Mouse (Mus musculus) heart, embryonic 16.5 days (tissue): ENCODE results near the gene Mien1. TPM values are rescaled to one million over a fixed set of nuclear protein-coding genes. Genes with fewer than 3 reads are reported as not detected.

ENCODE experiments used
- ATAC-seq: fragments of 200-750 bp; cut with Nextera tagmentation; replicated peaks from 2 replicates; pipeline ENCODE4 v1.8.0; 2017; ENCODE audit warnings: moderate number of reproducible peaks; ENCODE audit not compliant: insufficient read depth, low FRiP score; ENCODE audit errors: extremely low read depth
- H3K27ac ChIP-seq: fragments of 300-500 bp; sonication (generic); 2 replicates; pipeline ENCODE4 v1.5.1; 2014; ENCODE audit warnings: mild to moderate bottlenecking, low read length, control low read depth, moderate library complexity
- H3K27me3 ChIP-seq: fragments of 300-500 bp; sonication (generic); 2 replicates; pipeline ENCODE4 v1.6.1; 2014; ENCODE audit warnings: low read length, mixed read lengths; ENCODE audit not compliant: control insufficient read depth, insufficient read depth
- H3K36me3 ChIP-seq: fragments of 300-500 bp; sonication (generic); 2 replicates; pipeline ENCODE4 v1.6.1; 2014; ENCODE audit not compliant: control insufficient read depth, insufficient read depth
- H3K4me1 ChIP-seq: fragments of 300-500 bp; sonication (generic); 2 replicates; pipeline ENCODE4 v1.6.1; 2014; ENCODE audit warnings: low read length, mixed read lengths; ENCODE audit not compliant: control insufficient read depth, insufficient read depth
- H3K4me2 ChIP-seq: fragments of 300-500 bp; sonication (generic); 2 replicates; pipeline ENCODE4 v1.6.1; 2014; ENCODE audit warnings: low read depth, mild to moderate bottlenecking, control low read depth, low read length
- H3K4me3 ChIP-seq: fragments of 300-500 bp; sonication (generic); 2 replicates; pipeline ENCODE4 v1.5.1; 2014; ENCODE audit warnings: mild to moderate bottlenecking, control low read depth, low read length
- H3K9ac ChIP-seq: fragments of 300-500 bp; sonication (generic); 2 replicates; pipeline ENCODE4 v1.6.1; 2014; ENCODE audit warnings: low read length, control low read depth
- H3K9me3 ChIP-seq: fragments of 300-500 bp; sonication (generic); replicated peaks from 2 replicates; pipeline ENCODE4 v1.6.1; 2016; ENCODE audit warnings: low read length; ENCODE audit not compliant: control insufficient read depth
- WGBS: fragments of 180-500 bp; shearing (Covaris S2); extraction: QIAGEN DNeasy Blood & Tissue Kit; methylation state at CpG from one replicate; pipeline ENCODE4 v1.1.7; 2014; 5-methylcytosine and 5-hydroxymethylcytosine counted together
- polyA plus RNA-seq: library from polyadenylated mRNA; unstranded; fragments of >200 nt; fragmentation: Nextera tagmentation; extraction: Ambion mirVana; gene quantifications from 2 replicates; pipeline ENCODE4 v1.2.1, GENCODE M21; 2015

Gene Mien1
- polyA plus RNA-seq, 1 experiment from 2014 or later = 100 TPM

DNA sequence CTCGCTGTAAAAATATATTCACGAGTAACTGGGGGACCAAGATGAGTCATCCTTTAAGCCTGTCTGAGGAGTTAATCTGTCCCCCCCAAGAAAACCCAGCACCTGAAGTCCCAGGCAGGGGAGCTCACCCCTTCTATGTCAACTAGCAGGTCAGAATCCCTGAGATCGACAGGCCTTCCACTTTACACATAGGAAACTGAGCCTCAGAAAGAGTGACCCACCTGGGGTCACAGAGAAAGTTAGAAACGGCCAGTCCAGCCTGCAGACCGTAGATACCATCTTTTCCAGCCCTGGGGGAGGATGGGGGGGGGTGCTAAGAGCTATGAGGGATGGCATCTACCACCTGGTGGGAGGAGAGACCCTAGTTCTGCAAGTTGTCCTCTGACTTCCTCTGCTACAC is 17.8 kb upstream of the Mien1 start:
- Histone ChIP-seq H3K4me2 (no peak overlapping the region), H3K4me3 (no peak overlapping the region), H3K4me1 (peaks cover 2% of the 10 kb centered on the region), H3K36me3 (no peaks in the 10 kb centered on the region), H3K27ac (no peak overlapping the region), H3K27me3 (peaks cover 16% of the 10 kb centered on the region), H3K9ac (no peak overlapping the region), H3K9me3 (no peaks in the 10 kb centered on the region)
- no peak for ATAC-seq
- WGBS = 66% methylated on average over 5 of the region's 5 CpGs

DNA sequence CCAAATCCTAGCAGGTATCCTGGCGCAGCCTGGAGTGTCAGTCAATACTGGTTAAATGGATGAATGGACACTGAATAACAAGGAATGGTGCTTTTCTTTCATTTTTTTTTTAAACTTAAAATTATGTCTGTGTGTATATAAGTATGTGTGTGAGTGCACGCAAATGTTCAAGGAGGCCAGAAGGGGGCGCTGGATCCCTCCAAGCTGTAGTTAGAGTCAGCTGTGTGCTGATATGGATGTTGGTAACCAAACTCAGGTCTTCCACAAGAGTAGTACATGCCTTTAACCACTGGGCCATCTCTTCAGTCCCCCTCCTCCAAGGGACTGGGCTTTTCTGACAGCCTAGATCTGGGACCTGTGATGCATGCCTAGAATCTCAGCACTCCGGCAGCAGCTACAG is 16.7 kb upstream of the Mien1 start:
- peaks cover 4% of the 10 kb centered on the region for H3K4me1 ChIP-seq
- no peak overlapping the region for H3K27ac ChIP-seq
- H3K4me2 ChIP-seq = no peak overlapping the region
- H3K4me3 ChIP-seq = no peak overlapping the region
- WGBS = 87% methylated on average over 4 of the region's 4 CpGs
- no peak overlapping the region for H3K9ac ChIP-seq
- peaks cover 15% of the 10 kb centered on the region for H3K27me3 ChIP-seq
- H3K9me3 ChIP-seq = no peaks in the 10 kb centered on the region
- no peak for ATAC-seq
- no peaks in the 10 kb centered on the region for H3K36me3 ChIP-seq

DNA sequence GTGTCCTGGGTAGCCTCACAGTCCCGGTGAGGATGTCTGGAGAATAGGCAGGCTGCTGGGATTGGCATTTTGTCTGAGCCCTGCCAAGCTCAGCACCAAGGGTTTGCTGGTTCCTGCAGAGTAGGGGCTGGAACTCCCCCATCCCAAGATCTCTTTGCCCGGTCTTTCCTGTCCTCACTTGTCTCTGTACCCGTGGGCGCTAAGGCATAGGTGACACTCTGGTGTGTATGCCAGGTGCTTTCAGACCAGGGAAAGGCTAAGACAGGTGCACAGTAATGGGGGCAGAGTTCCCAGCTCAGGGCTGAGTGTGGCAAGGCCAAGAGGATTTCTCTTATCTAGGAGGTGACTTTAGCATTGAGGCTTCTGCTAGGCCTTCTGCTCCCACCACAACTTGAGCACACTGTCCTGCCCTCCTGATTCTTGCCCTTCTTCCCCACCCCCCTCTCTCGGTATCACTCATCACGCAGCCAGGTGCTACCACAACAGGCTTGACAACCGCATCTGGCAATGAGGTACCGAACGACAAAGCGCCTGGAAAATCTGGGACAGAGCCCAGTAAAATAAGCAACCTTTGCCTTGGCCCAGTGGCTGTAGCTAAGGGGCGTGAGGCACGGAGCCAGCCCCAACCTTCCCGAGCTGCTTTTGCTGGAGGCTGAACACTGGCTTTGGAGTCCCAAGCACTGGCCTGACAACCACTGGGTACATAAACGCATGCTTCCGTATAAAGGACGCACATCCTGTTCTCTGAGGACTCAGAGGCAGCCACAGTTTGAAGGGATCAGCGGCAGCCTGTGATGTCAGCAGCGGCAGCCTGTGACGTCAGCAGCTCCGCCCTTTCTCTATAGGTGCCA is 11.4 kb upstream of the Mien1 start:
- Histone ChIP-seq H3K36me3 (no peaks in the 10 kb centered on the region), H3K9ac (no peak overlapping the region), H3K9me3 (no peaks in the 10 kb centered on the region), H3K4me3 (no peak overlapping the region), H3K27ac (no peak overlapping the region), H3K4me1 (peaks cover 18% of the 10 kb centered on the region), H3K4me2 (no peak overlapping the region), H3K27me3 (peaks cover 5% of the 10 kb centered on the region)
- no peak for ATAC-seq
- WGBS = 64% methylated on average over 20 of the region's 20 CpGs

DNA sequence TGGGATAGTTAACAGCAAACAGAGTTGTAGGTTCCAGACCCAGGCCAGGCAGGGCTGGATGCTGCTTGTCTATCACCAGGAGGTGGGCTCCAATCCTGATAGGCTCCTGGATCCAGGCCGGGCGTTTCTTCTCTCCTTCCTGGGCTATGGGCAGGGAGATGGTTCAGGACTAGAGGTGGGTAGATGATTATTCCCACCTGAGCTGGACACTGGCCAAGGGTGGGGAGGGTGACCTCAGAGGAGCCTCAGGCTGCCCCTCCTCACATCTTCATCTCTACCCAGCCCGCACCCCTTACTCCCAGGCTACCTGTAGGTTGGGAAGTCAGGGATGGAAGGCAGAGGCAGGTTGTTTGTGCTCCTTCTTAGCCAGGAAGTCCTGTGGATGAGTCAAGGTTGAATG is 10.6 kb upstream of the Mien1 start:
- H3K4me3 ChIP-seq = no peak overlapping the region
- no peak overlapping the region for H3K9ac ChIP-seq
- H3K27me3 ChIP-seq = peaks cover 5% of the 10 kb centered on the region
- ATAC-seq = no peak
- no peaks in the 10 kb centered on the region for H3K9me3 ChIP-seq
- peaks cover 18% of the 10 kb centered on the region for H3K4me1 ChIP-seq
- no peak overlapping the region for H3K4me2 ChIP-seq
- no peak overlapping the region for H3K27ac ChIP-seq
- H3K36me3 ChIP-seq = no peaks in the 10 kb centered on the region
- 78% methylated on average over 3 of the region's 3 CpGs for WGBS

DNA sequence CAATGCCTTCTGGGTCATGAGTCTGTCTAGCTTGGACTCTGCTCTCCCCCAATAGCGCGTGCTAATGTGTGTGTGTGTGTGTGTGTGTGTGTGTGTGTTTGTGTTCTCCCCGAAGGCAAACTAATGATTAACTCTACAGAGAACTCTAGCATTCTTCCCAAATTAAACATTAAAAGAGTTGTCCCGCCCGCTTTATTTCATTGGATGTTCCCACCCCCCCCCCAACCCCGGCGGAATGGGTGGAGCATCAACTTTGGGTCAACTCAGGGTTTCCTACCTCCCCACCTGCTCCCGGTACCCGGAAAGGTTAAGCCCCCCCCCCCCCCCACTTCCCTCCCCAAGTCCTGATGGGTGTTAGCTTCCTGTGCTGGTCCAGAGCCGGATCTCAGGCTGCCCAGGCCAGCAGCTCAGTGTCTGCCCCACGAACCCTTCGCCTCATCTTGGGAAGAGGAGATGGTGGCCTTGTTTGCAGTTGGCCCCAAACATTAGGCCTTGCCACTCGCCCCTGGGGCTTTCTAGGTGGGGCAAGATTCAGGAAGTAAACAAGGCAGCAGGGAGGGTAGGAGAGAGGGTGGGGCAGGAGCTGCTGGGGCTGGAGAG is 9.5 kb upstream of the Mien1 start:
- peaks cover 18% of the 10 kb centered on the region for H3K4me1 ChIP-seq
- 48% methylated on average over 13 of the region's 13 CpGs for WGBS
- H3K27me3 ChIP-seq = peaks cover 5% of the 10 kb centered on the region
- no peak overlapping the region for H3K4me3 ChIP-seq
- H3K9ac ChIP-seq = no peak overlapping the region
- no peak overlapping the region for H3K4me2 ChIP-seq
- no peak overlapping the region for H3K27ac ChIP-seq
- no peaks in the 10 kb centered on the region for H3K9me3 ChIP-seq
- ATAC-seq = no peak
- H3K36me3 ChIP-seq = no peaks in the 10 kb centered on the region

DNA sequence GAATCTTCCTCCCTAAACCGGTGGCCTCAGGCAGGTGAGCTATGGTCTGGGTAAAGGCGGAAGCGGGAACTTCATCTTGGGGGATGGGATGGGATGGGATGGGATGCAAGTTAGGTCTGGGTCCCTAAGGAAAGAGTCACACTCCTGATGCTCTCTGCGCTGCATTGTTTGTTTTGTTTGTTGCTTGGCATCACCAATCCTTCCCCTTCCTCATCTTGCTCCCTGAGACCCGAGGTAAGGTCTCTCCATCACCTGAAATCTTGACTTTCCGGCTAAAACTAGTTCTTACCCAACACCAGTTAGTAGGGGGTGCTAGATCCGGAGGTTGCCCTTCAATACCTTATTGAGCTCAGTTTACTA is 8.7 kb upstream of the Mien1 start:
- ATAC-seq = no peak
- peak overlapping the region; percentile 24 for H3K4me3 ChIP-seq
- H3K36me3 ChIP-seq = no peaks in the 10 kb centered on the region
- peaks cover 5% of the 10 kb centered on the region for H3K27me3 ChIP-seq
- H3K9ac ChIP-seq = peak overlapping the region; percentile 5
- H3K9me3 ChIP-seq = no peaks in the 10 kb centered on the region
- H3K27ac ChIP-seq = no peak overlapping the region
- H3K4me1 ChIP-seq = peaks cover 18% of the 10 kb centered on the region
- H3K4me2 ChIP-seq = peak overlapping the region; percentile 47
- 18% methylated on average over 7 of the region's 7 CpGs for WGBS

DNA sequence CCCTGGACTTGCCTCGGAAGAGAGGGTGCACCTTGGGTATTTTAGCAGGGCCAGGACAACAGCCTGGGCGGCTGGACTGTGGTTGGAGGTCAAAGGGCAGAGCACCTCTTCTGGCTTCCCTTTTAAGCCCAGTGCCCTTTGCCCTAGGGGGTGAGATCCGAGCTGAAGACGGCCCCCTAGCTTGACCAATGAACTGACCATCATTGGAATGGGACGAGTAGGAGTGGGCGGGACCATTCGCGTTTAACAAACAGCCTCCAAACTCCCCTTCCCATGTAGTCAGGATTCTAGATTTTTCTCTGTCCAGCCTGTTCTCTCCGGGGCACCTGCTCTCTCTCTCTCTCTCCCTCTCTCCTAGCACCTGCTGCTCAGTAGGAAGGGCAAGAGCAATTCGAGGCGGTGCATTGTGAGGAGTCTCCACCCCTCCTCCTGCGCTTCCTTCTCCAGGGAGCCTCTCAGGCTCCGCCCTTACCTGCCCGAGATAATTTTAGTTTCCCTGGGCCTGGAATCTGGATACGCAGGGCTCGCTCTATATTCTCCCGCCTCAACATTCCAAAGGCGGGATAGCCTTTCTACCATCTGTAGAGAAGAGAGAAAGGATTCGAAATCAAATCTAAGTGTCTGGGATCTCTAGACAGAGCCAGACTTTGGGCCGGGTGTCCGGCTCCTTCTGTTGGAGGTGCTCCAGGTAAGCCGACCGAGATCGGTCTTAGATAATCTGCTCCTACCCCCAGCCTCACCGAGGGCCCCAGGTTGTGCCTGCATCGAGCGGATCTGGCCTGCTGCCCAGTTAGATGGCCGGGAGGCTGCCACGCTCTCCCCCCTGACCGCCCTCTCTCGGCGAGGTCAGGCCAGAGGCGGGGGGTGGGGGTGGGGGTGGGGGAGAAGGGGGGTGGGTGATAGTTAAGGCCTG is 8.0 kb upstream of the Mien1 start:
- Histone ChIP-seq H3K4me1 (peaks cover 18% of the 10 kb centered on the region), H3K4me2 (peak overlapping the region; percentile 47), H3K9ac (peak overlapping the region; percentile 5), H3K9me3 (no peaks in the 10 kb centered on the region), H3K27ac (no peak overlapping the region), H3K36me3 (no peaks in the 10 kb centered on the region), H3K27me3 (peaks cover 5% of the 10 kb centered on the region), H3K4me3 (peak overlapping the region; percentile 24)
- ATAC-seq = no peak
- 3% methylated on average over 33 of the region's 33 CpGs for WGBS

DNA sequence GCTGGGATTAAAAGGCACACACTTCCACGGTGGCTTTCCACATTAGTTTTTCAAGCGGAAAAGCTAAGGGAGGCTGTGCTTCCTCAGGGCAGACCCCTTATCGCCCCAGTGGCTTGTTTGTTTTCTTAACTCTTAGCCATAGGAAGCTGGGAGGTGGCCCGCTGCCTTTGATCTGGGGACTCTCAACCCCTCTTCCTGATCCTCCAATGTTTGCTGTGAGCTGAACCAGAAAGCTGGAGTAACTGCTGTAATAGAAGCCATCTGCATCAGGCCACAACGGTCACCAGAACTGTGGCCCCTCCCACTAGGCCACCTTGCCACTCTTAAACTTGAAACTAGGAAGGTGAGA is 7.4 kb upstream of the Mien1 start, which contains the start of gene Grb7:
Gene Grb7 (plus strand): TSS at position 182 of the 349 bp plus-strand sequence.
- Histone ChIP-seq H3K27ac (no peak within 1 kb of the TSS), H3K4me1 (peaks cover 18% of the 10 kb centered on the region), H3K36me3 (no peaks in the 10 kb centered on the region), H3K4me2 (peak within 1 kb of the TSS; percentile 47), H3K9ac (peak within 1 kb of the TSS; percentile 5), H3K27me3 (peaks cover 5% of the 10 kb centered on the region), H3K9me3 (no peaks in the 10 kb centered on the region), H3K4me3 (peak within 1 kb of the TSS; percentile 24)
- 29% methylated on average over 5 of the region's 5 CpGs for WGBS
- ATAC-seq = no peak

DNA sequence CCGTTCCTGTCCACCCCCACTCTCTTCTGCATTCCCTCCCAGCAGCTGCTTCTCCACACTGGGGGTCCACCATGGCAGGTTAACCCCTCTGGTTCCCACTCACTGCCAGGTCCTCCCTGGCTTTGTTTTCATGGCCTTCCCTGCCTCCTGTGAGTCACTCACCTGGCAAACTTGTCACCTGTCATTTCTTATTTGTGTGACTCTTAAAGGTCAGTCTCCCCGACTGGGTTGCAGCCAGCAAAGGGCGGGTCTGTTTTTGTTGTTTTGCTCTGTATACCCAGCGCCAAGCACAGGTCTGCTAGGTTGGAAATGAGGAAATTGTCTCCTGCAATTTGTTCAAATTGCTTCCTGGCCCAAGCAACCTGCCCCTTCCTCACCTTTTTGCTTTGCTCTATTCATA is 6.9 kb upstream of the Mien1 start:
- Histone ChIP-seq H3K4me1 (peaks cover 18% of the 10 kb centered on the region), H3K36me3 (no peaks in the 10 kb centered on the region), H3K4me2 (no peak overlapping the region), H3K4me3 (no peak overlapping the region), H3K9ac (no peak overlapping the region), H3K27ac (no peak overlapping the region), H3K9me3 (no peaks in the 10 kb centered on the region), H3K27me3 (peaks cover 5% of the 10 kb centered on the region)
- 68% methylated on average over 4 of the region's 4 CpGs for WGBS
- ATAC-seq = no peak
